Mouse (Mus musculus) C2C12 (cell line): Measurements from ENCODE around the gene Gm20403.

ENCODE experiments used
- CTCF ChIP-seq: IDR thresholded peaks from one replicate; pipeline ENCODE4 v1.5.1; 2011; ENCODE audit not compliant: control insufficient read depth, insufficient read depth, insufficient read length
- FOSL1 ChIP-seq: IDR thresholded peaks from one replicate; pipeline ENCODE4 v1.8.0; 2011; ENCODE audit warnings: mild to moderate bottlenecking, low read length; ENCODE audit not compliant: poor library complexity, insufficient read depth, severe bottlenecking
- MAX ChIP-seq: IDR thresholded peaks from one replicate; pipeline ENCODE4 v1.6.1; 2011; ENCODE audit warnings: mild to moderate bottlenecking, control low read depth
- MYOG ChIP-seq: IDR thresholded peaks from one replicate; pipeline ENCODE4 v1.6.1; 2011; ENCODE audit not compliant: control insufficient read depth, insufficient read length; ENCODE audit errors: extremely low read depth

- no peak for TF ChIP-seq CTCF
- TF ChIP-seq FOSL1: no peak
- TF ChIP-seq MYOG: no peak
- TF ChIP-seq MAX: no peak
Measured at GRCm38 (mm10) chr12:54956457-54956856, 29.9 kb downstream of the Gm20403 start.
